Mouse (Mus musculus): ENCODE data around the gene Tcn2. TPM values are rescaled to one million over a fixed set of nuclear protein-coding genes. Genes with fewer than 3 reads are reported as not detected.
A peak's percentile ranks its signal among the peaks of the same experiment; 100 is the strongest.

Tcn2 gene
- polyA plus RNA-seq, 1 experiment from 2014 or later = 37.9 TPM

- H3K4me2 ChIP-seq = peak within 1 kb of the TSS; percentile 91
- no peaks in the 10 kb centered on the region; the same call in 1 of the 2 replicates for H3K36me3 ChIP-seq (ENCODE audit: insufficient read depth)
- H3K9me3 ChIP-seq (ENCODE audit: low read depth, low read length) = no peaks in the 10 kb centered on the region
- H3K9ac ChIP-seq = peak within 1 kb of the TSS; percentile 66
- no peaks in the 10 kb centered on the region for H3K4me1 ChIP-seq (ENCODE audit: insufficient read depth)
- ATAC-seq (ENCODE audit: insufficient read depth) (peak; percentile 99), DNase-seq (peak; percentile 96)
- peak within 1 kb of the TSS; percentile 89 for H3K27ac ChIP-seq (ENCODE audit: low read depth)
- no peaks in the 10 kb centered on the region for H3K27me3 ChIP-seq (ENCODE audit: insufficient read depth, low read length)
- H3K4me3 ChIP-seq (ENCODE audit: low read depth, low read length) = peak within 1 kb of the TSS; percentile 54
- no peak for TF ChIP-seq CTCF (IDR thresholded peaks at IDR 0.05; ENCODE audit: low read depth)
- 2% methylated on average over 46 of the region's 46 CpGs for WGBS
Observed at GRCm38 (mm10) chr11:3894406-3895281, 37.3 kb downstream of the Tcn2 start, which contains the start of the genes 4921536K21Rik and Dusp18. TSS of gene 4921536K21Rik (minus strand) at chr11:3895098. TSS of gene Dusp18 (plus strand) at chr11:3895240.

GRCm38 (mm10) chr11:3893970-3894369 lies 38.0 kb downstream of the Tcn2 start:
- no peak overlapping the region for H3K4me3 ChIP-seq (ENCODE audit: low read depth, low read length)
- ATAC-seq (ENCODE audit: insufficient read depth) (no peak), DNase-seq (no peak)
- peak overlapping the region; percentile 91 for H3K4me2 ChIP-seq
- no peaks in the 10 kb centered on the region for H3K4me1 ChIP-seq (ENCODE audit: insufficient read depth)
- H3K27me3 ChIP-seq (ENCODE audit: insufficient read depth, low read length) = no peaks in the 10 kb centered on the region
- no peak for TF ChIP-seq CTCF (IDR thresholded peaks at IDR 0.05; ENCODE audit: low read depth)
- no peaks in the 10 kb centered on the region; the same call in 1 of the 2 replicates for H3K36me3 ChIP-seq (ENCODE audit: insufficient read depth)
- no peak overlapping the region for H3K9ac ChIP-seq
- WGBS = 76% methylated on average over 6 of the region's 6 CpGs
- no peaks in the 10 kb centered on the region for H3K9me3 ChIP-seq (ENCODE audit: low read depth, low read length)
- H3K27ac ChIP-seq (ENCODE audit: low read depth) = no peak overlapping the region

- Histone ChIP-seq H3K27ac (ENCODE audit: low read depth) (no peak overlapping the region), H3K9ac (no peak overlapping the region), H3K4me3 (ENCODE audit: low read depth, low read length) (no peak overlapping the region), H3K36me3 (ENCODE audit: insufficient read depth) (no peaks in the 10 kb centered on the region), H3K9me3 (ENCODE audit: low read depth, low read length) (no peaks in the 10 kb centered on the region), H3K4me1 (ENCODE audit: insufficient read depth) (no peaks in the 10 kb centered on the region), H3K27me3 (ENCODE audit: insufficient read depth, low read length) (no peaks in the 10 kb centered on the region), H3K4me2 (no peak overlapping the region)
- ATAC-seq (ENCODE audit: insufficient read depth) (no peak), DNase-seq (no peak)
- WGBS = 66% methylated on average over 5 of the region's 5 CpGs
- no peak for TF ChIP-seq CTCF (IDR thresholded peaks at IDR 0.05; ENCODE audit: low read depth)
Observed at GRCm38 (mm10) chr11:3887331-3887730, 44.6 kb downstream of the Tcn2 start.

GRCm38 (mm10) chr11:3883711-3884110 lies 48.2 kb downstream of the Tcn2 start:
- H3K4me3 ChIP-seq (ENCODE audit: low read depth, low read length) = no peak overlapping the region
- DNase-seq = no peak
- WGBS = 86% methylated on average over 3 of the region's 3 CpGs
- no peak overlapping the region for H3K27ac ChIP-seq (ENCODE audit: low read depth)
- no peaks in the 10 kb centered on the region for H3K36me3 ChIP-seq (ENCODE audit: insufficient read depth)
- no peak overlapping the region for H3K9ac ChIP-seq
- H3K4me1 ChIP-seq (ENCODE audit: insufficient read depth) = no peaks in the 10 kb centered on the region
- no peak for ATAC-seq (ENCODE audit: insufficient read depth)
- H3K27me3 ChIP-seq (ENCODE audit: insufficient read depth, low read length) = no peaks in the 10 kb centered on the region
- no peaks in the 10 kb centered on the region for H3K9me3 ChIP-seq (ENCODE audit: low read depth, low read length)
- TF ChIP-seq CTCF (IDR thresholded peaks at IDR 0.05; ENCODE audit: low read depth) = no peak
- H3K4me2 ChIP-seq = no peak overlapping the region

GRCm38 (mm10) chr11:3879836-3880235 lies 52.1 kb downstream of the Tcn2 start:
- 38% methylated on average over 2 of the region's 2 CpGs for WGBS

GRCm38 (mm10) chr11:3878660-3879059 lies 53.3 kb downstream of the Tcn2 start:
- no peak overlapping the region for H3K4me3 ChIP-seq (ENCODE audit: low read depth, low read length)
- no peaks in the 10 kb centered on the region for H3K4me1 ChIP-seq (ENCODE audit: insufficient read depth)
- 69% methylated on average over 7 of the region's 7 CpGs for WGBS
- ATAC-seq (ENCODE audit: insufficient read depth) (no peak), DNase-seq (no peak)
- no peak overlapping the region for H3K4me2 ChIP-seq
- H3K36me3 ChIP-seq (ENCODE audit: insufficient read depth) = no peaks in the 10 kb centered on the region
- no peak overlapping the region for H3K9ac ChIP-seq
- H3K27me3 ChIP-seq (ENCODE audit: insufficient read depth, low read length) = no peaks in the 10 kb centered on the region
- no peak for TF ChIP-seq CTCF (IDR thresholded peaks at IDR 0.05; ENCODE audit: low read depth)
- H3K9me3 ChIP-seq (ENCODE audit: low read depth, low read length) = no peaks in the 10 kb centered on the region
- no peak overlapping the region for H3K27ac ChIP-seq (ENCODE audit: low read depth)

More at GRCm38 (mm10) chr11:3879836-3880235, 52.1 kb downstream of the Tcn2 start:
- Histone ChIP-seq H3K27me3 (ENCODE audit: insufficient read depth, low read length) (no peaks in the 10 kb centered on the region), H3K4me3 (ENCODE audit: low read depth, low read length) (no peak overlapping the region), H3K36me3 (ENCODE audit: insufficient read depth) (no peaks in the 10 kb centered on the region), H3K4me1 (ENCODE audit: insufficient read depth) (no peaks in the 10 kb centered on the region), H3K4me2 (no peak overlapping the region), H3K27ac (ENCODE audit: low read depth) (no peak overlapping the region), H3K9ac (no peak overlapping the region), H3K9me3 (ENCODE audit: low read depth, low read length) (no peaks in the 10 kb centered on the region)
- peak; percentile 89 for DNase-seq
- TF ChIP-seq CTCF (IDR thresholded peaks at IDR 0.05; ENCODE audit: low read depth) = peak; percentile 89
- ATAC-seq (ENCODE audit: insufficient read depth) = no peak

GRCm38 (mm10) chr11:3876419-3876818 lies 55.5 kb downstream of the Tcn2 start:
- DNase-seq (no peak), ATAC-seq (ENCODE audit: insufficient read depth) (no peak)
- Histone ChIP-seq H3K36me3 (ENCODE audit: insufficient read depth) (no peaks in the 10 kb centered on the region), H3K9ac (no peak overlapping the region), H3K9me3 (ENCODE audit: low read depth, low read length) (no peaks in the 10 kb centered on the region), H3K4me3 (ENCODE audit: low read depth, low read length) (no peak overlapping the region), H3K4me2 (no peak overlapping the region), H3K27ac (ENCODE audit: low read depth) (no peak overlapping the region), H3K4me1 (ENCODE audit: insufficient read depth) (no peaks in the 10 kb centered on the region), H3K27me3 (ENCODE audit: insufficient read depth, low read length) (no peaks in the 10 kb centered on the region)
- WGBS = 74% methylated on average over 6 of the region's 6 CpGs
- no peak for TF ChIP-seq CTCF (IDR thresholded peaks at IDR 0.05; ENCODE audit: low read depth)

Other genes starting within 250 kb of the Tcn2 start
- gene Osbp2, start 68.3 kb downstream of the Tcn2 start, polyA plus RNA-seq (2014; fragmentation: Nextera tagmentation; extraction: Ambion mirVana) = 0.12 and 0.46 TPM in 2 replicates
- gene 4921536K21Rik, start 37.1 kb downstream of the Tcn2 start, polyA plus RNA-seq (2014; fragmentation: Nextera tagmentation; extraction: Ambion mirVana) = 0.14 TPM in 1 of 2 replicates, not detected in the other
- gene Dusp18, start 36.9 kb downstream of the Tcn2 start, polyA plus RNA-seq (2014; fragmentation: Nextera tagmentation; extraction: Ambion mirVana) = 8.8 and 11.0 TPM in 2 replicates
- gene Slc35e4, start 17.5 kb downstream of the Tcn2 start, polyA plus RNA-seq (2014; fragmentation: Nextera tagmentation; extraction: Ambion mirVana) = 1.9 and 2.7 TPM in 2 replicates
- gene Pes1, start 31.8 kb upstream of the Tcn2 start, polyA plus RNA-seq (2014; fragmentation: Nextera tagmentation; extraction: Ambion mirVana) = 77.2 and 82.0 TPM in 2 replicates
- gene 4930556J24Rik, start 44.6 kb upstream of the Tcn2 start, polyA plus RNA-seq (2014; fragmentation: Nextera tagmentation; extraction: Ambion mirVana) = 0.16 TPM in 2 replicates
- gene Gal3st1, start 51.5 kb upstream of the Tcn2 start, polyA plus RNA-seq (2014; fragmentation: Nextera tagmentation; extraction: Ambion mirVana) = 4.6 and 5.3 TPM in 2 replicates
- gene Sec14l4, start 99.3 kb upstream of the Tcn2 start, polyA plus RNA-seq (2014; fragmentation: Nextera tagmentation; extraction: Ambion mirVana) = 3.8 and 4.2 TPM in 2 replicates
- 1.2 and 1.5 TPM in 2 replicates for gene Sec14l3, start 132.7 kb upstream of the Tcn2 start, polyA plus RNA-seq (2014; fragmentation: Nextera tagmentation; extraction: Ambion mirVana)
- gene Mtfp1, start 163.3 kb upstream of the Tcn2 start, polyA plus RNA-seq (2014; fragmentation: Nextera tagmentation; extraction: Ambion mirVana) = 8.6 and 10.8 TPM in 2 replicates
- 1.5 and 1.9 TPM in 2 replicates for gene Sec14l2, start 191.3 kb upstream of the Tcn2 start, polyA plus RNA-seq (2014; fragmentation: Nextera tagmentation; extraction: Ambion mirVana)
- 32.6 and 33.0 TPM in 2 replicates for gene Rnf215, start 203.0 kb upstream of the Tcn2 start, polyA plus RNA-seq (2014; fragmentation: Nextera tagmentation; extraction: Ambion mirVana)
- 5.3 and 6.6 TPM in 2 replicates for gene Ccdc157, start 228.1 kb upstream of the Tcn2 start, polyA plus RNA-seq (2014; fragmentation: Nextera tagmentation; extraction: Ambion mirVana)
- 64.1 and 68.7 TPM in 2 replicates for gene Sf3a1, start 228.2 kb upstream of the Tcn2 start, polyA plus RNA-seq (2014; fragmentation: Nextera tagmentation; extraction: Ambion mirVana)